Mouse (Mus musculus) olfactory bulb, adult 2 months (tissue): ENCODE measurements at regions not wholly inside any gene's neighbourhood (a gene's known extent, or its start where the extent isn't known, plus 50 kb on each side); places are given as distances from the start of the nearest gene placed in this dataset.

Experiments used
- CTCF ChIP-seq: fragments of 200-500 bp; IDR thresholded peaks from 2 replicates; pipeline ENCODE4 v1.5.1; 2012; ENCODE audit warnings: low read depth, mild to moderate bottlenecking, low read length, moderate library complexity; ENCODE audit not compliant: insufficient read depth
- POLR2A ChIP-seq: fragments of 200-500 bp; IDR thresholded peaks from 2 replicates; pipeline ENCODE4 v1.6.1; 2012; ENCODE audit warnings: mild to moderate bottlenecking, low read depth, low read length, moderate library complexity; ENCODE audit not compliant: insufficient read depth

DNA sequence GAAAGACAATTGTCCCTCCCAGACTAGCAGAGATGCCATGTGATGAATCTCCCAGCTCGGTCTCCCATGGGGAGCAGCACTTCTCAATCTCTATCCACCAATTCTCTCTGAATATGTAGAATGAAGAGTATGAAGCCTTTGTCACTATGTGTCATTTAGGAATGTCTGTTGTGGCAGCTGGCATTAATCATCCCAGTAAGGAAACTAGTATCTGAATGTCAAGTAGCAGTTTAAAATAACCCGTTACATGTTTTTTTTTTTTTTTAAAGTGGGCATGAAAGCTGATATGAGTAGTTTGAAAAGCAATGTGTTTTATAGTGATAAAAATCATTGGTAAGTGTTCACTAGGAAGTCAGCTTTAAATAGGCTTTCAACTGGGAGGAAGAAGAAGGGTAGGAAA is 58.4 kb upstream of the Dcbld2 start:
- no peak for TF ChIP-seq POLR2A
- no peak for TF ChIP-seq CTCF
